Comparison of ENCODE assay signal across 18 mouse cellular contexts in the genomic region with DNA sequence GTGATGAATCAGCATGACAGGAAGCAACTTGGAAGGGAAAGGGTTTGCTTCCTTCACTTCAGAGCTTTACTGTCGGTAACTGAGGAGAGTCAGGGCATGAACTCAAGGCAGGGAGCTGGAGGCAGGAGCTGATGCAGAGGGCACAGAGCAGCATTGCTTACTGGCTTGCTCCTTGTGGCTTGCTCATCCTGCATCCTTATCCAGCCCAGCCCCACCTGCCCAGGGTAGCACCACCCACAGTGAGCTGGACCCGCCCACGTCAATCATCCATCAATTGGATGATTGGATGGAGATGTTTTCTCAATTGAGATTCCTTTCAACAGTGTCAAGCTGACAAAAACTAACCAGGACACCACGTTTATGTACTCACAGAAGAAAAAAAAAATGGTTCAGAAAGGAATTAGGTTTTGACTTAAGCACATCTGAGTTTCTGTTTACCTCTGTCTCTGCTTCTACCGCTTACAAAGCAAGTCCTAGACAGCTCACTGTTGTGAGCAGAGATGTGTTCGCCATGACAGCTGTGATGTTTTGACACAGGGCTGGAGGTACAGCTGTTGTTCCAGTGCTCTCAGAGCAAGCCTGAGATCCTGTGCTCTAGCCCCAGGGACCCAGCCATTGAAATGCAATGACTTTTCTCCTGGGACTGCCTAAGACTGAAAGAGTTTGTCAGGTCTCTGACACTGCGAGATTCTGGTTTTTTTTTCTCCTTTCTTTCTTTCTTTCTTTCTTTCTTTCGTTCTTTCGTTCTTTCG.
DNase-seq lines count a peak whose midpoint lies in the region; ATAC-seq lines count a peak whose summit lies in the region.
"Had no signal": no experiment of that assay in that cellular context is flagged by ENCODE, and none has a peak within 500 bp of the region (broad histone marks: within the 10 kb centered on the region; RNA-seq: fewer than 3 reads in every experiment).

No protein-coding gene starts in this region.

- H3K9me3 ChIP-seq in forebrain, embryonic 10.5 days, result no peaks in the 10 kb centered on the region
- no peaks in the 10 kb centered on the region for H3K9me3 ChIP-seq in forebrain, embryonic 16.5 days (ENCODE audit: control insufficient read depth, low read length)
- H3K9me3 ChIP-seq in midbrain, embryonic 13.5 days, result no peaks in the 10 kb centered on the region
- no peaks in the 10 kb centered on the region for H3K9me3 ChIP-seq in midbrain, embryonic 16.5 days (replicated peaks; ENCODE audit: control insufficient read depth, low read length, poor library complexity, severe bottlenecking)
- H3K9me3 ChIP-seq: hindbrain, embryonic 12.5 days; liver, embryonic 13.5 days; lung, embryonic 15.5 days had no signal

- H3K4me2 ChIP-seq in forebrain, embryonic 16.5 days (ENCODE audit: low read length), result no peak overlapping the region
- H3K4me2 ChIP-seq in midbrain, embryonic 13.5 days (replicated peaks), result no peak overlapping the region
- no peak overlapping the region for H3K4me2 ChIP-seq in midbrain, embryonic 16.5 days (ENCODE audit: low read length)
- H3K4me2 ChIP-seq: hindbrain, embryonic 12.5 days; liver, embryonic 13.5 days; lung, embryonic 15.5 days had no signal

- H3K4me3 ChIP-seq in forebrain, embryonic 10.5 days, result no peak overlapping the region
- no peak overlapping the region for H3K4me3 ChIP-seq in forebrain, embryonic 16.5 days (replicated peaks; ENCODE audit: low read length)
- H3K4me3 ChIP-seq in midbrain, embryonic 13.5 days (replicated peaks), result no peak overlapping the region
- H3K4me3 ChIP-seq in midbrain, embryonic 16.5 days (ENCODE audit: low read depth, low read length), result no peak overlapping the region
- H3K4me3 ChIP-seq: hindbrain, embryonic 12.5 days; liver, embryonic 13.5 days; lung, embryonic 15.5 days had no signal

- peaks cover 76% of the 10 kb centered on the region for H3K27me3 ChIP-seq in forebrain, embryonic 10.5 days (ENCODE audit: poor library complexity, severe bottlenecking)
- H3K27me3 ChIP-seq in forebrain, embryonic 16.5 days (replicated peaks; ENCODE audit: control insufficient read depth, insufficient read depth, low read length), result no peaks in the 10 kb centered on the region
- H3K27me3 ChIP-seq in midbrain, embryonic 13.5 days, result peaks cover 31% of the 10 kb centered on the region
- 0 out of 2 replicates have a peak, but pooled peaks cover 1% of the 10 kb centered on the region for H3K27me3 ChIP-seq in midbrain, embryonic 16.5 days (ENCODE audit: control insufficient read depth, insufficient read depth, low read depth, low read length)
- H3K27me3 ChIP-seq: lung, embryonic 15.5 days had no signal

- ATAC-seq in forebrain, embryonic 16.5 days, result no peak
- ATAC-seq in midbrain, embryonic 13.5 days, result peak; percentile 66; the same call in 1 of the 2 replicates
- no peak for ATAC-seq in midbrain, embryonic 16.5 days
- ATAC-seq in megakaryocyte progenitor cell, adult 5-6 weeks (replicated peaks; ENCODE audit: poor library complexity), result 0 out of 2 replicates have a peak, but pooled peaks have one; percentile 9
- ATAC-seq: activated CD4-positive, CD25-positive, alpha-beta regulatory T cell, adult 4 months; intestine, embryonic 16.5 days had no signal

- 25% methylated on average over 10 of the region's 10 CpGs for WGBS in forebrain, embryonic 10.5 days
- 32% methylated on average over 10 of the region's 10 CpGs for WGBS in forebrain, embryonic 16.5 days
- 23% methylated on average over 10 of the region's 10 CpGs for WGBS in midbrain, embryonic 13.5 days
- WGBS in midbrain, embryonic 16.5 days, result 24% methylated on average over 10 of the region's 10 CpGs

- H3K9ac ChIP-seq in forebrain, embryonic 16.5 days (replicated peaks; ENCODE audit: low read depth, low read length), result no peak overlapping the region
- H3K9ac ChIP-seq in midbrain, embryonic 13.5 days (replicated peaks), result no peak overlapping the region
- H3K9ac ChIP-seq in midbrain, embryonic 16.5 days (ENCODE audit: low read depth, low read length), result no peak overlapping the region
- H3K9ac ChIP-seq: hindbrain, embryonic 12.5 days; liver, embryonic 13.5 days; lung, embryonic 15.5 days had no signal

- no peak for DNase-seq in forebrain, embryonic 10.5 days (ENCODE audit: extremely low spot score, low spot score)
- peak; percentile 54 for DNase-seq in R1 (ENCODE audit: low read depth, low spot score)
- DNase-seq in kidney, adult 9 months, result no peak
- DNase-seq in layer of hippocampus, adult 8-10 months (ENCODE audit: low spot score in 2 of 2), result no peak
- DNase-seq: adrenal gland, postnatal 36 days; B cell, adult 2 months; cerebellum, adult 8-10 months; gastrocnemius, postnatal 14 days; liver, embryonic 13.5 days had no signal

- H3K27ac ChIP-seq in forebrain, embryonic 10.5 days, result peak overlapping the region; percentile 56; the same call in 1 of the 2 replicates
- no peak overlapping the region for H3K27ac ChIP-seq in forebrain, embryonic 16.5 days (ENCODE audit: low read length)
- H3K27ac ChIP-seq in midbrain, embryonic 13.5 days, result no peak overlapping the region
- no peak overlapping the region for H3K27ac ChIP-seq in midbrain, embryonic 16.5 days (ENCODE audit: low read length)
- H3K27ac ChIP-seq: hindbrain, embryonic 12.5 days; kidney, postnatal 0 days; liver, embryonic 13.5 days; lung, embryonic 15.5 days had no signal

- H3K36me3 ChIP-seq in forebrain, embryonic 10.5 days (replicated peaks), result no peaks in the 10 kb centered on the region
- no peaks in the 10 kb centered on the region for H3K36me3 ChIP-seq in forebrain, embryonic 16.5 days (ENCODE audit: control insufficient read depth, insufficient read depth)
- no peaks in the 10 kb centered on the region for H3K36me3 ChIP-seq in midbrain, embryonic 13.5 days
- no peaks in the 10 kb centered on the region for H3K36me3 ChIP-seq in midbrain, embryonic 16.5 days (ENCODE audit: control insufficient read depth, insufficient read depth, low read length)
- H3K36me3 ChIP-seq: hindbrain, embryonic 12.5 days; liver, embryonic 13.5 days; lung, embryonic 15.5 days had no signal

- peaks cover 56% of the 10 kb centered on the region for H3K4me1 ChIP-seq in forebrain, embryonic 10.5 days
- H3K4me1 ChIP-seq in forebrain, embryonic 16.5 days (replicated peaks; ENCODE audit: control insufficient read depth, insufficient read depth, low read length), result peaks cover 13% of the 10 kb centered on the region
- H3K4me1 ChIP-seq in midbrain, embryonic 13.5 days (replicated peaks), result peaks cover 24% of the 10 kb centered on the region
- H3K4me1 ChIP-seq in midbrain, embryonic 16.5 days (ENCODE audit: control insufficient read depth, insufficient read depth, low read length), result peaks cover 5% of the 10 kb centered on the region; the same call in 1 of the 2 replicates

Comparison
In these comparisons a context has a peak if more than half of its experiments do, and no peak if none do; other contexts are left out.
1. ATAC-seq: peak in midbrain, embryonic 13.5 days (single experiment) and megakaryocyte progenitor cell, adult 5-6 weeks (single experiment); none in forebrain, embryonic 16.5 days (single experiment) and midbrain, embryonic 16.5 days (single experiment).